15 mouse cellular contexts compared by ENCODE assay signal in genomic region chr10:76002101-76002521, GRCm38 (mm10). TPM values are rescaled to one million over a fixed set of nuclear protein-coding genes. Genes with fewer than 3 reads are reported as not detected.
DNase-seq lines count a peak whose midpoint lies in the region; ATAC-seq and TF ChIP-seq lines count a peak whose summit lies in the region.
"Had no signal": no experiment of that assay in that cellular context is flagged by ENCODE, and none has a peak within 500 bp of the region (broad histone marks: within the 10 kb centered on the region; RNA-seq: fewer than 3 reads in every experiment).

No protein-coding gene starts in this region.

- no peak for TF ChIP-seq CTCF in lung, adult 2 months (IDR thresholded peaks at IDR 0.05; ENCODE audit: insufficient read depth, low read length)

- no peak for TF ChIP-seq POLR2A in lung, adult 2 months (IDR thresholded peaks at IDR 0.05; ENCODE audit: borderline replicate concordance, extremely low read depth, low read depth, low read length)

- WGBS in forebrain, embryonic 14.5 days = 24% methylated on average over 3 of the region's 3 CpGs
- 32% methylated on average over 3 of the region's 3 CpGs for WGBS in forebrain, embryonic 11.5 days
- 27% methylated on average over 3 of the region's 3 CpGs for WGBS in lung, adult 2 months

- peak; percentile 64 for DNase-seq in forebrain, embryonic 14.5 days (ENCODE audit: low spot score)
- DNase-seq in forebrain, embryonic 11.5 days (ENCODE audit: low spot score) = no peak
- DNase-seq in adipocyte (ENCODE audit: low spot score) = peak; percentile 3
- peak; percentile 90 for DNase-seq in cerebellum, adult 9-10 months
- peak; percentile 71 for DNase-seq in gastrocnemius, postnatal 25 days
- no peak for DNase-seq in lung, adult 2 months
- no peak for DNase-seq in spleen, adult 18-20 months
- DNase-seq in left cerebral cortex, postnatal 36 days (ENCODE audit: low spot score in 2 of 2) = no peak
- DNase-seq: kidney, postnatal 10 days; lung, postnatal 10 days had no signal

- intact Hi-C loops in left cerebral cortex, postnatal 36 days (cut with DNase I) = no loop called here

- no peaks in the 10 kb centered on the region for H3K36me3 ChIP-seq in forebrain, embryonic 14.5 days (ENCODE audit: control insufficient read depth, insufficient read depth, low read length)
- H3K36me3 ChIP-seq in forebrain, embryonic 11.5 days (ENCODE audit: control insufficient read depth, insufficient read depth, low read length) = no peaks in the 10 kb centered on the region
- H3K36me3 ChIP-seq: hindbrain, embryonic 10.5 days; limb, embryonic 12.5 days; neural tube, embryonic 12.5 days had no signal

- peaks cover 10% of the 10 kb centered on the region; the same call in 1 of the 2 replicates for H3K4me1 ChIP-seq in forebrain, embryonic 14.5 days (ENCODE audit: control insufficient read depth, insufficient read depth, low read length)
- no peaks in the 10 kb centered on the region for H3K4me1 ChIP-seq in forebrain, embryonic 11.5 days (replicated peaks; ENCODE audit: control insufficient read depth, insufficient read depth, low read length)
- H3K4me1 ChIP-seq in lung, adult 2 months (ENCODE audit: control insufficient read depth, insufficient read depth, low read length) = no peaks in the 10 kb centered on the region

- no peak overlapping the region for H3K4me2 ChIP-seq in forebrain, embryonic 14.5 days (ENCODE audit: low read length)
- no peak overlapping the region for H3K4me2 ChIP-seq in forebrain, embryonic 11.5 days (ENCODE audit: low read depth, low read length, severe bottlenecking)
- H3K4me2 ChIP-seq: neural tube, embryonic 12.5 days had no signal

- no peak overlapping the region for H3K4me3 ChIP-seq in forebrain, embryonic 14.5 days (ENCODE audit: low read depth, low read length)
- no peak overlapping the region for H3K4me3 ChIP-seq in forebrain, embryonic 11.5 days (ENCODE audit: low read depth, low read length)
- no peak overlapping the region for H3K4me3 ChIP-seq in lung, adult 2 months (replicated peaks; ENCODE audit: extremely low read depth, low read depth, low read length)
- H3K4me3 ChIP-seq: hindbrain, embryonic 10.5 days; limb, embryonic 12.5 days; neural tube, embryonic 12.5 days had no signal

- H3K27me3 ChIP-seq in forebrain, embryonic 14.5 days (replicated peaks; ENCODE audit: control insufficient read depth, insufficient read depth, low read length) = no peaks in the 10 kb centered on the region
- H3K27me3 ChIP-seq in forebrain, embryonic 11.5 days (ENCODE audit: control insufficient read depth, insufficient read depth, low read length) = no peaks in the 10 kb centered on the region
- H3K27me3 ChIP-seq: limb, embryonic 12.5 days; neural tube, embryonic 12.5 days had no signal

- no peaks in the 10 kb centered on the region for H3K9me3 ChIP-seq in forebrain, embryonic 14.5 days (replicated peaks; ENCODE audit: control insufficient read depth, low read length)
- H3K9me3 ChIP-seq in forebrain, embryonic 11.5 days (ENCODE audit: control insufficient read depth, low read length) = no peaks in the 10 kb centered on the region
- H3K9me3 ChIP-seq: hindbrain, embryonic 10.5 days; limb, embryonic 12.5 days; neural tube, embryonic 12.5 days had no signal

- peak; percentile 69 for ATAC-seq in forebrain, embryonic 14.5 days
- ATAC-seq in forebrain, embryonic 11.5 days (replicated peaks; ENCODE audit: low FRiP score) = no peak
- ATAC-seq: Patski had no signal

- no peak overlapping the region for H3K27ac ChIP-seq in forebrain, embryonic 14.5 days (ENCODE audit: low read depth, low read length)
- no peak overlapping the region for H3K27ac ChIP-seq in forebrain, embryonic 11.5 days (ENCODE audit: low read depth, low read length)
- H3K27ac ChIP-seq: hindbrain, embryonic 10.5 days; limb, embryonic 12.5 days; neural tube, embryonic 12.5 days had no signal

- H3K9ac ChIP-seq in forebrain, embryonic 14.5 days (ENCODE audit: low read length) = no peak overlapping the region
- no peak overlapping the region for H3K9ac ChIP-seq in forebrain, embryonic 11.5 days (ENCODE audit: low read length)
- H3K9ac ChIP-seq: limb, embryonic 12.5 days; neural tube, embryonic 12.5 days had no signal

RNA-seq across cellular contexts. Expression of gene Zfp280b, which starts 30.3 kb away (rescaled TPM):
- 11.7 and 12.2 TPM in 2 replicates for polyA plus RNA-seq in forebrain, embryonic 14.5 days (2014; fragmentation: Nextera tagmentation; extraction: Ambion mirVana)
- polyA plus RNA-seq in forebrain, embryonic 11.5 days (2014; fragmentation: Nextera tagmentation; extraction: Ambion mirVana) = 33.9 and 34.3 TPM in 2 replicates
- 1 to 10 TPM; 5.5 to 9.6 TPM for total RNA-seq in gastrocnemius, postnatal 25 days (2021)
- polyA plus RNA-seq in lung, adult 2 months (2012; rRNA removed) = 5.3 and 6.9 TPM in 2 replicates
- total RNA-seq in left cerebral cortex, postnatal 36 days (2021) = 10 to 100 TPM; 14.6 TPM

RNA-seq across cellular contexts. Expression of gene Gm5134, which starts 47.8 kb away (rescaled TPM):
- polyA plus RNA-seq in forebrain, embryonic 14.5 days (2014; fragmentation: Nextera tagmentation; extraction: Ambion mirVana) = not detected in 2 replicates
- polyA plus RNA-seq in forebrain, embryonic 11.5 days (2014; fragmentation: Nextera tagmentation; extraction: Ambion mirVana) = not detected in 2 replicates
- not detected for total RNA-seq in gastrocnemius, postnatal 25 days (2021)
- polyA plus RNA-seq in lung, adult 2 months (2012; rRNA removed) = 0.03 and 0.09 TPM in 2 replicates
- not detected for total RNA-seq in left cerebral cortex, postnatal 36 days (2021)
- total RNA-seq: heart, adult 8-10 months had no signal
- polyA plus RNA-seq: hindbrain, embryonic 10.5 days; limb, embryonic 12.5 days; neural tube, embryonic 12.5 days; Patski had no signal

RNA-seq across cellular contexts. Expression of gene Vpreb3, which starts 59.3 kb away (rescaled TPM):
- polyA plus RNA-seq in forebrain, embryonic 14.5 days (2014; fragmentation: Nextera tagmentation; extraction: Ambion mirVana) = 0.63 TPM in 1 of 2 replicates, not detected in the other
- polyA plus RNA-seq in forebrain, embryonic 11.5 days (2014; fragmentation: Nextera tagmentation; extraction: Ambion mirVana) = 0.76 and 0.79 TPM in 2 replicates
- not detected for total RNA-seq in gastrocnemius, postnatal 25 days (2021)
- 57.1 and 72.3 TPM in 2 replicates for polyA plus RNA-seq in lung, adult 2 months (2012; rRNA removed)
- total RNA-seq in left cerebral cortex, postnatal 36 days (2021) = not detected
- total RNA-seq: heart, adult 8-10 months had no signal
- polyA plus RNA-seq: Patski had no signal

Comparison
In these comparisons a context has a peak if more than half of its experiments do, and no peak if none do; other contexts are left out.
1. DNase-seq: peak in forebrain, embryonic 14.5 days (single experiment), adipocyte (single experiment), cerebellum, adult 9-10 months (single experiment) and gastrocnemius, postnatal 25 days (single experiment); none in forebrain, embryonic 11.5 days (single experiment), lung, adult 2 months (single experiment), spleen, adult 18-20 months (0 of 2) and left cerebral cortex, postnatal 36 days (0 of 2).
2. RNA of gene Vpreb3, which starts 59.3 kb away (polyA plus RNA-seq): 57.1 to 72.3 TPM in lung, adult 2 months; 0.76 to 0.79 TPM in forebrain, embryonic 11.5 days and 0.63 TPM in forebrain, embryonic 14.5 days; every median in the first group is over 10 times any median in the second.